Mouse (Mus musculus): ENCODE measurements around the gene Hipk2.
"Not testable (repeated sequence)": the region's sequence is repeated elsewhere in the genome, so short reads cannot be mapped to it uniquely, and the experiment has no call there.

Gene Hipk2

DNA sequence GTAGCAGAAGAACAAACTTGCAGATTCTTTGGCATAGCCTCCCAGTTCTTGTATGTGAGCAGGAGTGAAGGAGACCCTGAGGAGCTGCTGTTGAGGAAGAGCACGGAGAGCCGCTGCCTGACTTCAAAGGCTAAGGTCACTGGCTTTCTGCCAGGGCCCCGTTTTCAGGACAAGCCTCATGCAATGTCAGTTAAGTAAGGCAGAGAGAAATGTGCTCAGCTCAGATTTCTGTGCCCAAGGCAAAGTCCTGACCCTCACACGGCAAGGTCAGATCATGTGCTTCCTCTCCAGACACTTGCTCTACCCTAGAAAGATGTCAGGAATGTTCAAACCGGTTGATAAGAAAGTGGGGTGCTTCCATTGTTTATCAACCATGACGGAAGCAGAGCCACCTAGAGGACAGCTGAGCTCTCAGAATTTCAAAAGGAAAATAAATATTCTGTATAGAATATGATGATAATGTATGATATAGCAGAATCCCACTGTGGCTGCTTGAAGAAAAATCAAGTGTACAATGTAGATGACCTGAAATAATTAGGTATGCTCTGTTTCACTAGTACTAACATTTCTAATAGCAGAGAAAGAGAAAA is 173.1 kb downstream of the Hipk2 start:
- DNase-seq (ENCODE audit: low read depth, low spot score) = no peak

DNA sequence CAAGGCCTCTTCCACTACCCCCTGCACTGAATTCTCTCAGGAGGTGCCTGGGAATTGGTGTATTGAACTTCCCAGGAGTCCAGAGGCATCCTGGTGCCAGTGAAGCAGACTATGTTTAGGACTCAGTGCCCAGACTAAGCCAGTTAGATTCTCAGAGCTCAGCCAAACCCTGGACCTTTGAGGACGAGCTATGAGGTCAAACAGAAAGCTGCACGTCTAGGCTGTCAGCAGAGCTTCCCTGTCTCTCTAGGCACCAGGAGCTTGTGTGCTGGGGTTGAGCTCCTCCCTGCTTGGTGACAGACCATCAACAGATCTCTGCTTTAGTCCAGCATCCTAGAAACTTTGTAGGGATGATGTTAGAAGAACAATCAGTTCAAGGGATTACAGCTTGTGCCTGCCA is 174.5 kb downstream of the Hipk2 start:
- no peak for DNase-seq (ENCODE audit: low read depth, low spot score)

DNA sequence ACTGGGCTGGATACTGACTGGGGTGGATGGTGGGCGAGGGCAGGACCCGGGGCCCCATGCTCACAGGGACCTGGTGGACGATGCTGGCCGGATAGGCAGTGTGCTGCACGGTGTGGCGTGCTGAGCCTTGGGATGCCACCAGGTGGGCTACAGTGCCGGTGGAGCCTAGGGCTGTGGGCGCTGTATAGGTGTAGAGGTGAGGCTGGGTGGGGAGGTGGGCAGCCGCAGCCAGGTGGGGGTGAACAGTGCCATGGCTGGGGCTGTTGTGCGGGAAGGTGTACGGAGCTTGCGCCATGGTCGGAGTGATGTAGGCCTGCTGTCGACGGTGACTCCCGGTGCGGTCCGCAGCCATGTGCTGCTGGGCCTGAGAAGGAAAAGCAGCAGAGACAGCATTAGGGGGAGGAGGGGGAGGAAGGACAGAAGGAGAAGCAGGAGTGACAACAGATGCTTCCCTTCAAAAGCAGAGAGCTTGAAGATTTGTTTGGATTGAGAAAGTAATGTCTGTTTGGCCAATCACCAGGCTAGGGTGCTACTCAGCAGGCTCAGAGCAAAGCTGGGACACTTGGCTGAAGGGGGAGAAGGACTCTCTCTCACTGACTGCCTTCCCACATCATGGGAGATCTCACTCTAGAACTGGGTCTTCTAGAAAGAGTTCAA is 177.6 kb downstream of the Hipk2 start:
- DNase-seq (ENCODE audit: low read depth, low spot score) = no peak

DNA sequence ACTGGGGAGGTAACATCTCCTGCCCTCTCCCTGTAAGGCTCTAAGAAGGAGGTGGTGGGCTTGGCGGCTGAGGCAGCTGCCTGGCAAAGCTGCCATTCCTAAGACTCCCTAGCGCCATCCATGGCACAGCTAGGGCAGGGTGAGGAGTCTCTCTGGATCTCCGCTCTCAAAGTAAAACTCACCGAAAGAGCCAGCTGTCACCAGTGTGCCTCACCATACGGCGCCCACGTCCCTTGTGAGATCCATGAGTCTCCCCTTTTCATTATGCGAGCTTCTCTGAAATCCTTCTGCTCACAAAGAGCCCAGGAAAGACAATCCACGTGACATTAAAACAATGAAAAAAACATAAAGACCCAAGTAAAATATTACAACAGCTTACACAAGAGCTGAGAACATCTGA is 179.4 kb downstream of the Hipk2 start:
- no peak for DNase-seq (ENCODE audit: low read depth, low spot score)

DNA sequence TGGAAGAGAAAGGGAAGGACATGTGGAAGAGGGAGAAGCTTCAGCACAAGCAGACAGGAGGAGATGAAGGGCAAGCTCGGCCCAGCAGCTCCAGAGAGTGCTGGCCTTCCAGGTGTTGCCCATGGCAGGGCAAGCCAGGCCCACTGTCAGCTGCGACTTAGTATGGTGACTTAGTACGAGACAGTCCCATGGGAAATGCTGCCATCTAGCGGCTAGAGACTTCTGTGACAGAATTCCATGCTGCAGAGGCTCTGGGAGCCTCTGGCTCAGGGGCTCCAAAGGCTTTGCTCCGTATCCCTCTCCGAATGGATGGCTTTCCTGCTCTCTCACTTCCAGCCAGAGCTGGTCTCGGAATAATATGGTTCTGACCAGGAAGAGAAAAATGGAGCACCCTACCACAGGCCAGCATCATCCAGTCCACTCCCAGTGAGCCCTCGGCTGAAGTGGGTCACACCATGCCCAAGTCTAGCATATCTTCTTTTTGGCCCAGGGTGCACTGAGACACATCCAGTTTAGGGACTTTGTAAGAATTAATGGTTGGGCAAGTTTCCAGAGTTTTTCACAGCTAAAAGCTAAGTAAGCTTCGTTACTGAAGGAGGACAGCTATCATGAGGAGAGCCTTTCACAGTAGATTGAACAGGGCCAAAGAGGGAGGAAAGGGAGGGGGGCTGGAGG is 180.4 kb downstream of the Hipk2 start:
- DNase-seq (ENCODE audit: low read depth, low spot score) = peak; percentile 69

DNA sequence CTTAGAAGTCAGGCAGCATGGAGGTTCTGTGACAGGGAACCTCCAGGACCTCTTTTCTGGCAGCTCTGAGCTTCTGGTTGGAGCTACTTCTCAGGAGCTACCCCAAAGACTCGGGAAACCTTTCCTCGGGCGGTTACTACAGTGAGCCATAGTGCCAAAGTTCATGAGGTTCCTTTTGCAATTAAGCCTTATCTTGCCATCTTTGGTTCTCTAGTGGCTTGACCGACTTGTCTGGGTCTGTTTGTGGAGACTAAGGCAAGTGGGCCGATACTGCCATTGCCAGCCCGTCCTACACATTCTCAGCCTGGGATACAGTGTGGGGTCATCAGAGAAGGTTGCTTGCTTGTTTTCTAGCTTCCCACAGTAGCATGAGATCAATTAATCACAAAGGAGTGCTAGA is 183.4 kb downstream of the Hipk2 start:
- DNase-seq (ENCODE audit: low read depth, low spot score) = no peak

DNA sequence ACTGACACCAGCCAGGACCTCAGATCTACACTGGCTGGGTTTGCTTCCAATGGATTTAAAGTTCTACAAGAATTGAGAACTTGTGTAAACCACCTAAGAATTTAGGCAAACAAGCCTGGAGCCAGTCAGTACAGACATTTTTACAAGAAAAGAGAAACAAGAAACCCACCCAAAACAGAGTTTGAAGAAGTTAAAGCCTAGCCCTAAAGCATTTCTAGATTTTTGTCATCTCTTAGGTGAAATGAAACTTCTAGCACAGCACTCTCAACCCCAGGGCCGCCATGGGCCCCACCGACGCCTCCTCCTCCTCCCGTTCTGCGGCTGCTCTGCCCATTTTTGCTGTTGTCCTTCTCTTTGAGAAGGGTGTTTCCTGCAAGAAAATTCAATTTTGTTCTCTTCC is 184.9 kb downstream of the Hipk2 start:
- no peak for DNase-seq (ENCODE audit: low read depth, low spot score)

DNA sequence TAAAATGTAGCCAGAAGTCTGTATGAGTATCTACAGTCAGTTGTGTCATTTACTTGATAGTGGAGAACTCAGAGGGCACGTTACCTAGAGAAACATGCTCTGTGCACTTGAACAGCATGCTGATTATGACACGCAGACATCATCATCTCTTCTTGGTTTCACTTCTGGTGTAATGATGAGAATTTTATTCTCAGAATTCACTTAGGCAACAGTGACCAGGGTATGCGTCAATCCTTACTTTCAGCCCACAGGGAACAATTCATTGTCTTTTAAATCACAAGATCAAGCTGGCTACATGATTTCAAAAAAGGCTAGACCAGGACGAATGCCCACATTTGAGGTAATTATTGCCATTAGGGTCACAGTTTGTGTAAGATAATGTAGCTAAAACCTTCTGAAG is 185.3 kb downstream of the Hipk2 start:
- no peak for DNase-seq (ENCODE audit: low read depth, low spot score)

DNA sequence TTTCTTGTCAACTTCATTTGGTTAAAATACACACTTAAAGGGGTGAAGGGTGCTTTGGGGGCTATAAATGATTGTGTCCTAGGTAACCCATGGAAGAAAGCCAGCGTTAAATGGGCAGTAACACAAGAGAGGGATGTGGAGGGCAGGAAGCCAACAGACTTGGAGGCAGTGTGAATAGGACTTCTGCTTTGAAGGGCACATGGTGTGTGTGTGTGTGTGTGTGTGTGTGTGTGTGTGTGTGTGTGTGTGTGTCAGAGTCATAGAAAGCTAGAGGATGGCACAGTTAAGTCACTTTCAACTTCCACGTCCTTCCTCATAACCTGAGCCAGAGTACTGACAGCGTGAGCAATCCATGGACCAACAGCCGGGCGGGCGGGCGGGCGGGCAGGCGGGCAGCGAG is 187.1 kb downstream of the Hipk2 start:
- no peak for DNase-seq (ENCODE audit: low read depth, low spot score)

DNA sequence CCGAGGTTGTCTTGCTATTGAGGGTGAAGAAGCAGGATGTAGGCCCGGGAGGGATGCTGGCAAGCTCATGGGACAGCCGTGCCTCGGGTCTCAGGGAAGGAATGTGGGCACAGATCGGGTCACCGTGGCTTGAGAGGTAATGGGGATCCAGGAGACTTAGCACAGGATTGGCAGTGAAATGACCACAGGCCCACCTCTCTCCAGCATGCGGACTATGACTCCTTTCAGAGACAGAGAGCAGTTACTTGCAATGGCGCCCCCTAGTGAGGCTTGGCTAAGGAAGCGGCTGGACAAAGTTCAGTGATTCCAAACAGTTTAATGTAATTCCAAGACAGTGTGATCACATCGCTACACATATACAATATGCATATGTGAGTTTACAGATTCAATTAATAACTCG is 188.7 kb downstream of the Hipk2 start:
- DNase-seq (ENCODE audit: low read depth, low spot score) = no peak

DNA sequence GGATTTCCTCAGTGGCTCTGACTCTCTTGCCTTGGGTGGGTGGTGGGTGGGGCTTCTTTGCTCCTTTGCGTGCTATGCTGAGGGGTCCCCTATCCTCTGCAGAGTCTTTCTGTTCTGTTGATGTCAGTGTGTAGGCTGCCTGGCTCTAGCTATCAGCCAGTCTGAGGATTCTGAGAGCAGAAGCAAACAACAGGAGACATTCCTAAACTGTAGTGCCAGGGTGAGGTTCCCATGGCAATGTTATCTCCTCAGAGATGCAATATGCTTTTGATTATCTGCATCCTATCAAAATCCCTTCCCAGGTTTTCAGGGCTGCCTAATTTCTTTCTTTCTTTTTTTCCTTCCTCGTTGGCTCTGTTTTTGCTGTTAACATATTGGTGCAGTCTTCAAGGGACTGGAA is 193.4 kb downstream of the Hipk2 start:
- DNase-seq (ENCODE audit: low read depth, low spot score) = no peak

DNA sequence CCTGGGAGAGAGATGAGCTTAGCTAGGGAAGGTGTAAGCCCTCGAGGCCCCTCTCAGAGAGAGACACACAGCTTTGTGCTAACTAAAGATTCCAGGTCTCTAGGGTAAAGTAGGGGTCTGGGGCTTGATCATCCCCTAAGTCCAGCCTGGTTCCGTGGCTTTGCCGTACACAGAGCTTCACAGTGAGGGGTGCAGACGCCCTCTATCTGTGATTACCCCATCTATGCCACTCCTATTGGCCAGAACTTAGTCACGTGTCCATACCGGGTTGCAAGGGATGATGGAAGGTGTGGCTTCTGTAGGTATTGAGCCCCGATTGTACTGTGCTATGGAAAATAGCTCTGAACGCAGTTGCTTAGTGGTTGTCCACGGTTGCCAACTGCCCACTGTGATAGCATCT is 198.3 kb downstream of the Hipk2 start:
- DNase-seq (ENCODE audit: low read depth, low spot score) = no peak

DNA sequence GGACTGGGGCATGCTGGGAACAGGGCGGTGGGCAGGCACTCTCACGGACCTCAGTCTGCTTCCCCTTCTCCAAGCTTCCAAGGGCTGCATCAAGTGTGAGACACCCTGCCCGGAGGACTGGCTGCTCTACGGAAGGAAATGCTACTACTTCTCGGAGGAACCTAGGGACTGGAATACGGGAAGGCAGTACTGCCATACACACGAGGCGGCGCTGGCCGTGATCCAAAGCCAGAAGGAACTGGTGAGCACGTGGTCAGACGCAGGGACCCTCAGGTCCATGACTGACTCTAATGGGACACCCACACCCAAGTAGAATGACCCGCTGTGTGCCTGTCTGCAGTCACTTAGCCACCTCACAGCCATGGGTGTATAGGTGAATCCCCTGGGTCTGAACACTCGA is 199.2 kb downstream of the Hipk2 start:
- no peak for DNase-seq (ENCODE audit: low read depth, low spot score)

DNA sequence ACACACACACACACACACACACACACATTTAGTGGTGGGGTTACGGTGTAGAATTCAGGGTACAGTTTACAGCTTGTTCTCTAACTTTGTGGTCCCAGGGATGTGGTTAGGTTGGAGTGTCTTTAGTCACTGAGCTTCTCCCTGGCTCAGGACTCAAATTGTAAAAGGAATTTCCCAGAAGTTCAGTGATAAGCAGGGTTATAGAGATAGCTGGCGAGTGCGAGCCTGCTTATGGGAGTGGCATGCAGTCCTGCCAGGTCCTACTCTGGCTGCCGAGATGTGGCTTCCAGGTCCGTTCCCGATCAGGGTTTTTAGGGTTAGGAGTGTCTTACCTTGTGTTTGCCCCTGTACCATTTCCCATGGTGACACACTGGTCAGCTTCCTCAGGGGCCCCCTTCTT is 199.7 kb downstream of the Hipk2 start:
- DNase-seq (ENCODE audit: low read depth, low spot score) = no peak

DNA sequence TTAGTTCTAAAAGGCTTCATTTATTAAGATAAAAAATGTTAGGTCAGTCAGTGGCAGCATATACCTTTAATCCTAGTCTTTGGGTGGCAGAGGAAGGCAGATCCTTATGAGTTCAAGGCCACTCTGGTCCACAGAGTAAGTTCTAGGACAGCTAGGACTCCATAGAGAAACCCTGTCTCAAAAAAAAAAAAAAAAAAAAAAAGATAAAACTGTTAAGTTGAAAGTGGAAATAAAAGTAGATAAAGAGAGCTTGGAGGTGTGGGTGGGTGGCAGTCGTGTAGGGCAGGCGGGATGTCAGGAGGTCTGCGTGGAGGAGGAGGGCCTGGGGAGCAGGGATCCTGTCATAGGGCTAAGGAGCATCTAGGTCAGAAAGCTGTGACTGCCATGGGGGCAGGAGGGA is 204.0 kb downstream of the Hipk2 start:
- no peak for DNase-seq (ENCODE audit: low read depth, low spot score)

DNA sequence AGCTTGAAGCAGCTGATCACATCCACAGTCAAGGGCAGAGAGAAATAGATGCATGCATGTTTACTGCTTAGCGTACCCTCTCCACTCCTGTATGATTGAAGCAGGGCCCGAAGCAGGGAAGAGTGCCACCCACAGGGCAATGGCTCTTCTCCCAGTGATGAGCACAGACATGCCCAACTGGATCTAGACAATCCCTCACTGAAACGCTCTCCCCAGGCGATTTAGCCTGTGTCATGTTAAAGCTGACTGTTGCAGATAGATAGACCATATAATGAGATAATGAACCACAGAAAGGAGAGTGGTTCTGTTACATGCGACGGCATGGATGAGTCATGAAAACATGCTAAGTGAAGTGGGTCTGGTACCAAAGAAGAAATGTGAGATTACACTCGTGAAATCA is 204.7 kb downstream of the Hipk2 start:
- DNase-seq (ENCODE audit: low read depth, low spot score) = no peak

DNA sequence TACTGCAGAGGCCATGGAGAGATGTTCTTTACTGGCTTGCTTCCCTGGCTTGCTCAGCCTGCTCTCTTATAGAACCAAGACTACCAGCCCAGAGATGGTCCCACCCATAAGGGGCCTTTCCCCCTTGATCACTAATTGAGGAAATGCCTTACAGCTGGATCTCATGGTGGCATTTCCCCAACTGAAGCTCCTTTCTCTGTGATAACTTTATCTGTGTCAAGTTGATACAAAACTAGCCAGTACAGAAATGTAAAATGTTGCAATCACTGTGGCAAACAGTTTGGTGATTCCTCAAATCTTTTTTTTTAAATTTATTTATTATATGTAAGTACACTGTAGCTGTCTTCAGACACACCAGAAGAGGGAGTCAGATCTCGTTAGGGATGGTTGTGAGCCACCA is 205.5 kb downstream of the Hipk2 start:
- not testable (repeated sequence) for DNase-seq (ENCODE audit: low read depth, low spot score)

DNA sequence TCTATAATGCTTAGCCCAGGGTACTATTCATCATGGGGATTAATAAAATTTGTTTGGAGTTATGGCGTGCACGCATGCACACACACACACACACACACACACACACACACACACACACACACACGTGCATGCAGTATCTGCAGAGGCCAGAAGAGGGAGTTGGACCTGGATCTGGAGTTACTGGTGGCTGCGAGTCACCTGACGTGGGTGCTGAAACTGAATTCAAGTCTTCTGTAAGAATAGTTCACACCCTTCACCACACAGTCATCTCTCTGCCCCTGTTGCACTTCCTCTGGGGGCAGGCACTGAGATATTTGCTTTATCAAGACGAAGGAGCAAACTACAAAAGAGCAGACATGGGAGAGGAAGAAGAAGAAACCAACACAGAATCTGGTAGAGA is 206.4 kb downstream of the Hipk2 start:
- no peak for DNase-seq (ENCODE audit: low read depth, low spot score)

DNA sequence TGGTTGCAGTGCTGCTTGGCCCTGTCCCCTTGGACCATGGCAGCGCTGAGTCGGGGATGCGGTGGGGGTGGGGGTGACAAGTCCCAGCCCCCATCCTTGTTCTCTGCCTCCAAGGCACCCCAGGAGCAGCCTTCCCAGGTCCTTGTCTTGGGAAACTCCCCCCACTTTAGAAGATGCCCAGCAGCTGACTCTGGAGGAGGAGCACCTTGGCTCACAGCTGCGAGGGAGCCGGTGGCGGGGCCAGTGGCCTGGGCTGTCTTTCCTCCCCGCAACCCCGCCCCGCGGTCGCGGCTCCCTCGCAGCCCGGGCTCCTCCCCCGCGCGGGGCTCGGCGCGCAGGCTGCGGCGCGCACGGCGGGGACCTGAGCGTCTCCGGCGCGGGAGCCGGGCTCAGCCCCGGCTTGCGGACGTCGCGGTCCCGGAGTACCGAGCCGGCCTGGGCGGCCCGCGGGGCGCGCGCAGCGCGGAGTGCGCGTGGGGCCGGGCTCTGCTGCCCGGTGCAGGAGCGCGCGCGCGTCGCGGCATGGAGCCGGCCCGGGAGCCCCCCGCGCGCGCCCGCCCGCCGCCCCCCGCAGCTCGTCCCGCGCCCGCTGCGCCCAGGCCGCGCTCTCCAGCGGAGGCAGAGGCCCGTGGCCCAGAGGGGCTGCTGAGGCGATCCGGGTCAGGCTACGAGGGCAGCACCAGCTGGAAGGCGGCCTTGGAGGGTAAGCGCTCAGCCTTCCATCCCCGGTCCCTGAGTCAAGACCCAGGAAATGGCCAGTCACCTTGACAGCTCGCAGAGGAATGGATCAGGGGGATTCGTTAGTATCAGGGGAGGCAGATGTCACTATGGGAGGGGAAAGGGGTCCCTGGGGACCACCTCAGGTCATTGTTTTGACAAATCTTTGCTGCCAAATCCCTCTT is 213.0 kb downstream of the Hipk2 start, which contains the start of gene Clec2l:
Gene Clec2l, plus strand, starts transcription at position 356 of the 902 bp plus-strand sequence.
- no peak for DNase-seq (ENCODE audit: low read depth, low spot score)

DNA sequence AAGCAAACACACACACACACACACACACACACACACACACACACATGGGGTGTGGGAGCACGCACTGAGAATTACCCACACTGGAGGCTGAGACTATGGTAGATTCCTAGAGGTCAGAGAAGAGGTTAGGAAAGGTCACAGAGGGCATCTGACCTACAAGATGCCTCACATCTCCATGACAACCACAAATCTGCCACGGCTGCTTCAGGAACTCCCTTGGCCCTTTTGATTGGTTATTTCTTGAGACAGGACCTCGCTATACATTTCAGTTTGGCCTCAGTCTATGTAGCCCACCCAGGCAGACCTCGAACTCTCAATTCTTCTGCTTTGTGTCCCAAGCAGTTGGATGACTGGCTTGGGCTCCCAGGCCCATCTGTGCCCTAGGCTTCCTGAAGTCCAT is 214.3 kb downstream of the Hipk2 start:
- DNase-seq (ENCODE audit: low read depth, low spot score) = no peak

DNA sequence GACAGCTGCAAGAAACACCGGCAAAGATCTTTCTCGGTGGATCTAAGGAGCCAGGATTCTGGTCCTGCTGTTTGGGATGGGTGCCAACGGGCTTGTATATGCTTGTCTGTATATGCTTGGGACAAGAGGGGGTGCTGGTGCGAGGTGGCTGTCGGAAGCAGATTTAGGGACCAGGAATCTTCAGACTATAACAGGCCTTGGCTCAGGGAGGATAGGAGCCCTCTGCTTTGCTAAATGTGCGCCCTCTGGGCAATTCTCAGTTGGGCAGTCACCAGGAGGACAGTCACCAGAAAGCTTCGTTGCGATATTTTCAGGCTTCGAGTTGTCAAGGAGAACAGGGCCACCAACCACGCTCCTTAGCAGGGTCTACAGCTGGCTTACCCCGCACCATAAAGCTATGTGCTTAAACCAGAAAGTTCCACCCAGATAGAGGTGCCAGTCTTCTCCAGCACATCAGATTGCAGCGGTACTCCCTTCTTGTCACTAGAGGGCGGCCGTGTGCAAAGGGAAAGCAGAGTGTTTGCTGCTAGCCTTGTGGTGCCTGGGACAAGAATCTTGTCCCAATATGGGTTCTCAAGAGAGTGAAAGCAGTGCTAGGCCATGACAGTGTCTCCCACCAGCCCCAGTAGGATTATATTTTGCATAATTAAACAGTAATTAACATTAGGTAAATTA is 225.6 kb downstream of the Hipk2 start:
- peak; percentile 38 for DNase-seq (ENCODE audit: low read depth, low spot score)

DNA sequence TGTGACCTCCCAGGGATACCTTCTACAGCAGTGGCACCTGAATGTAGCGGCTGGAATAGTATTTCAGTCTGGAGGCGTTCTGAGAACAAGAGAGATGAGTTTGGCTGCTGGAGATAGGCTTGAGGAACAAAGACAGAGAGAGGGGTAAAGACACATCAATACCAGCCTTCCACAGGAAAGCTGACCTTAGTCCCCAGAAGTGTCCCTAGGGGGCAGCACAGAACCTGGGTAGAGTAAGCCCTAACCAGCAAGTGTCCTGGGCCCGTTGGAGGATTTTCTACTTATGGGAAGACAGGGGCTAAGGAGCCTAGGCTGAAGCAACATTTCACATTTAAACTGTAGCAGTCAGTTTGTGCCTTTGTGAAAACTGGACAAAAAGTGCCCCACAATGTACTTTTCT is 226.4 kb downstream of the Hipk2 start:
- no peak for DNase-seq (ENCODE audit: low read depth, low spot score)
